Mouse (Mus musculus) forebrain, embryonic 14.5 days (tissue): ENCODE measurements at regions not wholly inside any gene's neighbourhood (a gene's known extent, or its start where the extent isn't known, plus 50 kb on each side); places are given as distances from the start of the nearest gene placed in this dataset.

Experiments
- ATAC-seq: fragments of 200-750 bp; cut with Nextera tagmentation; 2 replicates; pipeline ENCODE4 v1.8.0; 2017; ENCODE audit warnings: mild to moderate bottlenecking, moderate library complexity
- DNase-seq: peaks from one replicate; pipeline ENCODE4 v3.0.0-alpha.2; 2015; ENCODE audit warnings: low spot score
- H3K27ac ChIP-seq: fragments of 300-500 bp; sonication (generic); 2 replicates; pipeline ENCODE4 v1.5.1; 2014; ENCODE audit warnings: low read depth, mild to moderate bottlenecking, control low read depth, low read length, moderate library complexity
- H3K27me3 ChIP-seq: fragments of 300-500 bp; sonication (generic); replicated peaks from 2 replicates; pipeline ENCODE4 v1.6.1; 2014; ENCODE audit warnings: low read length, control low read depth, mixed read lengths; ENCODE audit not compliant: control insufficient read depth, insufficient read depth
- H3K36me3 ChIP-seq: fragments of 300-500 bp; sonication (generic); 2 replicates; pipeline ENCODE4 v1.6.1; 2014; ENCODE audit warnings: low read length, control low read depth; ENCODE audit not compliant: control insufficient read depth, insufficient read depth
- H3K4me1 ChIP-seq: fragments of 300-500 bp; sonication (generic); 2 replicates; pipeline ENCODE4 v1.6.1; 2014; ENCODE audit warnings: antibody characterized with exemption, low read length, control low read depth; ENCODE audit not compliant: control insufficient read depth, insufficient read depth
- H3K4me2 ChIP-seq: fragments of 300-500 bp; sonication (generic); 2 replicates; pipeline ENCODE4 v1.6.1; 2014; ENCODE audit warnings: mild to moderate bottlenecking, control low read depth, low read length
- H3K4me3 ChIP-seq: fragments of 300-500 bp; sonication (generic); 2 replicates; pipeline ENCODE4 v1.5.1; 2014; ENCODE audit warnings: low read depth, low read length, control low read depth
- H3K9ac ChIP-seq: fragments of 300-500 bp; sonication (generic); 2 replicates; pipeline ENCODE4 v1.6.1; 2014; ENCODE audit warnings: mild to moderate bottlenecking, low read length, control low read depth, moderate library complexity
- H3K9me3 ChIP-seq: fragments of 300-500 bp; sonication (generic); replicated peaks from 2 replicates; pipeline ENCODE4 v1.6.1; 2016; ENCODE audit warnings: low read length, control low read depth, mixed read lengths; ENCODE audit not compliant: control insufficient read depth
- WGBS: fragments of 180-500 bp; shearing (Covaris S2); extraction: QIAGEN DNeasy Blood & Tissue Kit; methylation state at CpG from one replicate; pipeline ENCODE4 v1.1.7; 2014; 5-methylcytosine and 5-hydroxymethylcytosine counted together

DNA sequence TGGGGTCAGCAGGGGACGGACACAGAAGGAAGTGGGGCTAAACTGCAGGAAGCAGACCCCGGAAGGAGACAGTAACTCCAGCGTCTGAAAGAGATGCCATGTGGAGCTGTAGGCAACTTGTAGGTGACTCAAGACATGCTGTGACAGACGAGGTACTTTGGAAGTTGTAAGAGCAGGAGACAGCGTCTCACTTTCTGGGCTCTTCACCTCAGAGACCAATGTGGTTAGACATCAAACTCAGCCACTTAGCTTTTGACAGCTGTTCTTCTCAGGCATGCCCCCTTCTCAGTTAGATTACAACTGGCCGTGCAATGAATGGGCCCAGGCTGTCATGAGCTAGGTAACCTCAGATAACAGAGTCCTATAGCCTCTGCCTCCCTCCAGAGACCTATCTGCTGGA, 159.3 kb upstream of the Id2 start:
- ATAC-seq (no peak), DNase-seq (no peak)
- 88% methylated on average over 6 of the region's 6 CpGs for WGBS
- Histone ChIP-seq H3K4me3 (no peak overlapping the region), H3K27me3 (no peaks in the 10 kb centered on the region), H3K4me2 (no peak overlapping the region), H3K4me1 (no peaks in the 10 kb centered on the region), H3K9ac (no peak overlapping the region), H3K9me3 (no peaks in the 10 kb centered on the region), H3K27ac (no peak overlapping the region), H3K36me3 (no peaks in the 10 kb centered on the region)

DNA sequence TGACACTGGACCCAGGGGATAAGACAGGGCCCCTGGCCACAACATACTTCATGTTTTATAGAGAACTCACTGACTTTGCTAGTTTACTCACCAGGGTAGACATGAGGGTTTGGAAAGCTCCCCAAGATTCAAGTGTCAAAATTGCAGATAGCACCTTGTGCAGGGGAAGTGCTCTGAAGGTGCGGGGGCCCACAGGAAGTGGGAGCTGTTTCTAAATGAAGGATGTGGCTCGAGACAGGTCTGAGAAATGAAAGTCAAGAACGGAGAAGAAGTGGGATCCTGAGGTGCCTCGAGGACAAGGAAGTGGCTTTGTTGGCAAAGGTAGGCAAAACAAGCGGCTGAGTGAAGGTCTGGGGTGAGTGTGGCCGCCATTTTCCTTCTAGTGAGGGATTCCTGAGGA, 157.8 kb upstream of the Id2 start:
- ATAC-seq, result no peak
- no peak overlapping the region for H3K9ac ChIP-seq
- no peaks in the 10 kb centered on the region for H3K9me3 ChIP-seq
- H3K4me1 ChIP-seq, result no peaks in the 10 kb centered on the region
- no peak for DNase-seq
- no peak overlapping the region for H3K27ac ChIP-seq
- H3K27me3 ChIP-seq, result no peaks in the 10 kb centered on the region
- H3K4me2 ChIP-seq, result no peak overlapping the region
- WGBS, result 88% methylated on average over 6 of the region's 6 CpGs
- no peak overlapping the region for H3K4me3 ChIP-seq
- no peaks in the 10 kb centered on the region for H3K36me3 ChIP-seq

DNA sequence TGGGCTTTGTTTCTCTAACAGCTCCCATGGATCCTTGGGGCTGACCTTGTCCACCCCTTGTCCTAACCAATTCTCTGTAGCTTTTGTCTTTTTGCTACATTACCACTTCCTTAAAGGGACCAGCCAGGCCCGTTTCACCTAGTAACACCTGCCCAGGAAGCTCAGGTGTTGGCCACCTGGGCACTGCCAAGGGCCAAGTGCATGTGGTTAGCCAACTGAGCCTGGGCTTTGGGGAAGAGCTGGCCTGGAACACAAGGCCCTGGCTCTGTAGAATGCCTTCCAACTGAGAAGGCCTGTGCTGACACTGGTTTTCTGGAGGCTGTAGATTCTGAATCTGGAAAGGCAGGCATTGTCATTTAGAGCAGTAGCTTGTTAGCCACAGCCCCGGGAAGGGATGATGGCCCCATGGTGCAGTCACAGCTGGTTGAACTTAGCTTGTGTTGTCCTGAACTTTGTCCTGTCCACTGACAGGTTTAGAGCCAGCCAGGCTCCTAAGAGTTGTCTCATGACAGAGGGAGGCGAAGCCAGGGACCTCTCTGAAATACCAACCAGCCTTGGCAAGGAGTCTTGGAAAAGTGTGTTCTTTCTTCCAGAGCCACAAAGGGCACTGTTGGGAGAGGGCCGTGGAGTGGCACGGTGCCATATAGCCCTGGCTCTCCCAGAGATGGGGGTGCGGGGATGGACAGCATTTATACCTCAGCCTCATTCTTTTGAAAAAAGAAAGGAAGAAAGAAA, 156.0 kb upstream of the Id2 start:
- Histone ChIP-seq H3K9ac (no peak overlapping the region), H3K4me1 (no peaks in the 10 kb centered on the region), H3K9me3 (no peaks in the 10 kb centered on the region), H3K27ac (no peak overlapping the region), H3K27me3 (no peaks in the 10 kb centered on the region), H3K4me3 (no peak overlapping the region), H3K4me2 (no peak overlapping the region), H3K36me3 (no peaks in the 10 kb centered on the region)
- ATAC-seq, result no peak
- DNase-seq, result no peak
- WGBS, result 83% methylated on average over 6 of the region's 6 CpGs

DNA sequence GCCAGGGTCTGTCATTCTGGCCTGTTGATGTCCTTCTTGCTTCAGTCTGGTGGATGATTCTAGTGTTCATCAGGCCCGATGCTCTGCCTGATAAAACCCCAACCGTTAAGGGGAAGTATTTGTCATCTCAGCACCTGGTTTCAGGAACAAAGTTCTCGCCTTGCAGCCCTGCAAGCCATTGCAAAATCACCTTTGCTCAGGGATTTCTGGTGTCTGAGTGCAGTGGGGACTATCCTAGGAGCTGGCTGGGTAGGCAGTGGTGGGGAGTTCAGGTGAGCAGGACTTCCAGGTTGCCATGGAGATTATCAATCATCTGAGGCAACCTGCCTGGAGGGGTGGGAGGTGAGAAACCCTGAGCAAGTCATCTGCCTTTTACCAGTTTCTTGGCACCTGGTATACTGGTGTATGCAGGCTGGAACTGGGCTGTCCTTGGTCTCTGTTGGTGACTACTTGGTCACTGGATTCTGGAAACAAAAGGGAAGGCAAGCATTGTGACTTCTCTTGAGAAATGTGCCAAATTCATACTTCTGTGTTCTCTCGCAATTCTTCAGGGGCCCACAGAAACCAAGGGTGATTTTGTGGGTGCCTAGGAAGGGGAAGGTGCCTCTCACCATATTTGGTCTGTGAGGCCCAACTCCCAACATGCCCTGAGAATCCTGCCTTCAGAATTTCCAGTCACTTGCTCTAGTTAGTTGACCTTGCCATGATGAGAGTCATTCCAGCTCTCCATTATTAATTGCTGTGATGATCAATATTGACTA, 154.7 kb upstream of the Id2 start:
- H3K27me3 ChIP-seq, result no peaks in the 10 kb centered on the region
- H3K9me3 ChIP-seq, result no peaks in the 10 kb centered on the region
- no peak overlapping the region for H3K4me3 ChIP-seq
- no peaks in the 10 kb centered on the region for H3K36me3 ChIP-seq
- 90% methylated on average over 4 of the region's 4 CpGs for WGBS
- no peak overlapping the region for H3K4me2 ChIP-seq
- no peak for DNase-seq
- H3K4me1 ChIP-seq, result no peaks in the 10 kb centered on the region
- H3K27ac ChIP-seq, result no peak overlapping the region
- no peak overlapping the region for H3K9ac ChIP-seq
- no peak for ATAC-seq

DNA sequence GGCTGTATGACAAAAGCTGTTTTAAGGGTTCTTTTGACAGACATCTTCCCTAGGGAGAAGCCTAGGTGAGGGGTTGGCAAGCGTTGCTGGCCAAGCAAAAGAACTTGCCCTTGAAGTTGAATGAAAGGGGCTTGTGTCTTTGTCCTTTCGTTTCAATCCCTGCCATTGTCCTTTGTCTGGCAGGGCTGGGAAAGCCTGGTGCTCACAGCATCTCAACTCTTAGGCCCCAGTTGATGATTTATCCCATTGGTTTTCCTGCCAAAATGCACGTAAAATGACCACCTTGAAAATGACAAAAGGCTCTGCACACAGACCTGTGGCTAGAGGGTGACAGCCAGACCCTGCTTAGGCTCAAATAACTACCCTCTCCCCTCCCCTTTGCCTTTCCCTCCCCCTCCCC, 153.9 kb upstream of the Id2 start:
- H3K9me3 ChIP-seq, result no peaks in the 10 kb centered on the region
- ATAC-seq, result no peak

DNA sequence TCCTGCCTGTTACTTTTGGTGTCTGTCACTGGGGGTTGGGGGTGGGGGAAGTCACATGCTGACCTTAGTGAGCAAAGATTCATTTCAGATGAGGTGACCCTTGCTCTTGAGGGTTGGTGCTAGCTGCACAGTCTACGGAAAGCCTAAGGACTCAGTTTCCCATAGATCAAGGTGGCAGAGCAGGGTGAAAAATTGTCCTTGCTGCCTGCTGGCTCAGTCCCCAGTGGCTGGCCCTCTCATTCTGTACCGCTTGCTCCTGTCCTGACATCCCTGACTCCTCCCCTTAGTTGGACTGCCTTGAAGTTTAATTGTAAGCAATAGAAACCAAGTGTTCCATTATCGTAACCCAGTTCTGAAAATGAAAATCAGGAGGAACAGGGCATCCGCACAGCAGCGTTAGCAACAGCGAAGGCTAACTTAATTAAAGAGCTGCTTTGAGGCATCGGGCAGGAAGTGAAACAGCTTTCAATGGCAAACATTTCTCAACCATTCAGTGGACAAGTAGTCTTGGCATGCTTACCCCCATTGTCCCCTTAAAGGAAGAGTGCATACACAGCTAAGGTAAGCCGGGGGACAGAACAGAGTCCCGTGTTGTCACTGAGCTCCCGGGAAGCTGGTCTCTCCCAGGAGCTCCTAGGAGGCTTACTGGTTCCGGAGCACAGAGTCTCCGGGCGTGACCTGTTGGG, 151.9 kb upstream of the Id2 start:
- DNase-seq (no peak), ATAC-seq (no peak)
- H3K4me2 ChIP-seq, result no peak overlapping the region
- no peak overlapping the region for H3K4me3 ChIP-seq
- no peaks in the 10 kb centered on the region for H3K9me3 ChIP-seq
- no peak overlapping the region for H3K27ac ChIP-seq
- H3K9ac ChIP-seq, result no peak overlapping the region
- no peaks in the 10 kb centered on the region for H3K27me3 ChIP-seq
- H3K36me3 ChIP-seq, result no peaks in the 10 kb centered on the region
- 67% methylated on average over 13 of the region's 13 CpGs for WGBS
- no peaks in the 10 kb centered on the region for H3K4me1 ChIP-seq

More for the DNA sequence above, 153.9 kb upstream of the Id2 start:
- no peak overlapping the region for H3K9ac ChIP-seq
- no peak overlapping the region for H3K4me3 ChIP-seq
- no peak overlapping the region for H3K4me2 ChIP-seq
- no peak overlapping the region for H3K27ac ChIP-seq
- no peaks in the 10 kb centered on the region for H3K36me3 ChIP-seq
- WGBS, result 12% methylated on average over 3 of the region's 3 CpGs
- H3K27me3 ChIP-seq, result no peaks in the 10 kb centered on the region
- H3K4me1 ChIP-seq, result no peaks in the 10 kb centered on the region
- DNase-seq, result no peak

DNA sequence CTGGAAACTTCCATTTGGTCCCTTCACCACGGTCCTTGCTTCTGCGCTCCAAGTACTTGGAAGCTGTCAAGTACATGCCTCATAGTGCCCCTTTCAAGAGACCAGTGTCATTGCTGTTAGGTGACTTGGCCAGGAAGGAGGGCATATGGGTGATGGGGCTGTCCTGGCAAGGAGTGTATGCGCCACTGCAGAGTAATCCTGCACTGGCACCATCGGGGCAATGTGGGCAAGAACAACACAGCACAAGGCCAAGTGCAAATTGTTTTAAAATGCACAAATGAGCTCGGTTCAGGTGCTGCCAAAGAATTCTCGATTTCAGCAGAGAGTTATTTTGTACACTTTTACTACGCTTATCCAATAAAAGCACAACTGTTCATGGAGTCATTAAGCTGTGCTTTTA, 149.6 kb upstream of the Id2 start:
- DNase-seq (no peak), ATAC-seq (no peak)
- Histone ChIP-seq H3K27me3 (no peaks in the 10 kb centered on the region), H3K9ac (no peak overlapping the region), H3K4me3 (no peak overlapping the region), H3K4me1 (no peaks in the 10 kb centered on the region), H3K36me3 (no peaks in the 10 kb centered on the region), H3K4me2 (no peak overlapping the region), H3K27ac (no peak overlapping the region), H3K9me3 (no peaks in the 10 kb centered on the region)
- 84% methylated on average over 7 of the region's 7 CpGs for WGBS

DNA sequence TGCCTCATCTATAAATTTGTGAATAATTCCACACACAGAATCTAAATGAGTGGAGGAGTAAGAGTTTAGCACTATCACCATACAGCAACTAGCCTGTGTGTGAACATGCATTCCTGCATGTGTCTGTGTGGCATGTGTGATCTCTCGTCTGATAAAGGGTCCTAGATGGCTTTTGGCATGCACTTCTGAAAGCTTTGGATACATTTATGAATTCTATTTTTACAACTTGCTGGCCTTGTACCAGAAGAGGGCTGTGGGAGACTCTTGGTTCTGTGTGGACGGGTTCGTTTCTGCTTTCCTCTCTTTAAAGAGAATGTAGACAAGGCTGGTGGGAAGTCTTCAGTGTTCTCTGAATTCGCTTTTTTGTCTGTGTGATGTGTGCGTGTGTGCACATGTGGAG, 148.7 kb upstream of the Id2 start:
- Histone ChIP-seq H3K36me3 (no peaks in the 10 kb centered on the region), H3K4me2 (no peak overlapping the region), H3K27me3 (no peaks in the 10 kb centered on the region), H3K4me1 (no peaks in the 10 kb centered on the region), H3K9me3 (no peaks in the 10 kb centered on the region), H3K4me3 (no peak overlapping the region), H3K27ac (no peak overlapping the region), H3K9ac (no peak overlapping the region)
- ATAC-seq, result no peak
- 81% methylated on average over 5 of the region's 5 CpGs for WGBS
- DNase-seq, result no peak

DNA sequence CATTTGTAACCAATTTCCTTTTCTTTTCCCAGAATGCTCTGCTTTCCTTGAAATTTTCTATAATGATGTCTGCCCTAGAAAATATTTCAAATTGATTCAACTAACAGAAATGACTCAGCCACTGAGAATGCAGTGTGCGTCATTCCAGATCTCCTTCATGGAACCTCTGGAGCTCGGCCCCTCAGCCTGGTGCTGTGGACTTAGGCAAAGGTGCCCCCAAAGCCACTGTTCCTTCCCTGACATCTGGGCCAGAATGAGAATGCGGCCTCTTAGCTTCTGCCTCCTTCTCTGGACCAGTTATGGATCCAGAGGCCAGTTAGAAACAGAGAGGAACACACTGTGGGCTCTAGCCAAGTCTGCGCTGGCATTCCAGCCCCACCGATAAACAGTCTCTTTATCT, 148.3 kb upstream of the Id2 start:
- Histone ChIP-seq H3K9ac (no peak overlapping the region), H3K36me3 (no peaks in the 10 kb centered on the region), H3K27me3 (no peaks in the 10 kb centered on the region), H3K4me1 (no peaks in the 10 kb centered on the region), H3K4me2 (no peak overlapping the region), H3K9me3 (no peaks in the 10 kb centered on the region), H3K27ac (no peak overlapping the region), H3K4me3 (no peak overlapping the region)
- DNase-seq (no peak), ATAC-seq (no peak)
- WGBS, result 96% methylated on average over 5 of the region's 5 CpGs
